Mouse (Mus musculus) liver, postnatal 0 days (tissue): Measurements from ENCODE around the gene Prss33.

Experiments
- CTCF ChIP-seq: sonication (generic); IDR thresholded peaks from 2 replicates; pipeline ENCODE4 v1.5.1; 2016; ENCODE audit warnings: antibody characterized with exemption, low read depth
- EP300 ChIP-seq: IDR thresholded peaks from 2 replicates; pipeline ENCODE4 v1.6.1; 2016; ENCODE audit warnings: antibody characterized with exemption, low read depth, mild to moderate bottlenecking

- TF ChIP-seq EP300: no peak
- no peak for TF ChIP-seq CTCF
These were observed 13.8 kb downstream of the Prss33 start for GRCm38 (mm10) chr17:23822094-23822493.
